Mouse (Mus musculus) thymus, adult 2 months (tissue): ENCODE measurements around the gene Pbx2.

Experiments
- CTCF ChIP-seq: fragments of 200-500 bp; IDR thresholded peaks from 2 replicates; pipeline ENCODE4 v1.5.1; 2012; ENCODE audit warnings: mild to moderate bottlenecking, control low read depth, low read length, moderate library complexity, borderline replicate concordance; ENCODE audit not compliant: control insufficient read depth, poor library complexity, insufficient read depth; ENCODE audit errors: extremely low read depth
- POLR2A ChIP-seq: fragments of 200-500 bp; IDR thresholded peaks from 2 replicates; pipeline ENCODE4 v1.6.1; 2012; ENCODE audit warnings: mild to moderate bottlenecking, low read length, control low read depth, moderate library complexity; ENCODE audit not compliant: control insufficient read depth, poor library complexity, insufficient read depth; ENCODE audit errors: extremely low read depth

DNA sequence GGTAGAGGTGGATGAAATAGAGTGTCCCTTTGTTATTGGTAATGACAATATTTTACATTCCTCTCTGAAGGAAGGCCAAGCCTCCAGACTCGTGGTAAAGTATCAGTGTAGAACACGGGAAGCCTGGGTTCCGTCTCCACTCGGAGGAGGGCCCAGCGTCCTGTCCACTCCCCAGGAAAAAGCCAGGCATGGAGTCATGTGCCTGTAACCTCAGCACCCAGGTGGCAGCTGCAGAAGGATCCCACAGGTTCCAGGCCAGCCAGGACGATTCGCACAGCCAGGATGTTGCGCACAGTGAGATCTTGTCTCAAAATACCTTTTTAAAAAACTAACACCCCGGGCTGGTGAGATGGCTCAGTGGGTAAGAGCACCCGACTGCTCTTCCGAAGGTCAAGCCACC is 27.7 kb upstream of the Pbx2 start:
- no peak for TF ChIP-seq CTCF
- TF ChIP-seq POLR2A: no peak
